Mouse (Mus musculus): ENCODE data around the gene Pcsk4. TPM values are rescaled to one million over a fixed set of nuclear protein-coding genes. Genes with fewer than 3 reads are reported as not detected.
A peak's percentile ranks its signal among the peaks of the same experiment; 100 is the strongest.
"Not testable (repeated sequence)": the region's sequence is repeated elsewhere in the genome, so short reads cannot be mapped to it uniquely, and the experiment has no call there.

The Pcsk4 gene
- polyA plus RNA-seq, 1 experiment from 2014 or later = 4.5 TPM

DNA sequence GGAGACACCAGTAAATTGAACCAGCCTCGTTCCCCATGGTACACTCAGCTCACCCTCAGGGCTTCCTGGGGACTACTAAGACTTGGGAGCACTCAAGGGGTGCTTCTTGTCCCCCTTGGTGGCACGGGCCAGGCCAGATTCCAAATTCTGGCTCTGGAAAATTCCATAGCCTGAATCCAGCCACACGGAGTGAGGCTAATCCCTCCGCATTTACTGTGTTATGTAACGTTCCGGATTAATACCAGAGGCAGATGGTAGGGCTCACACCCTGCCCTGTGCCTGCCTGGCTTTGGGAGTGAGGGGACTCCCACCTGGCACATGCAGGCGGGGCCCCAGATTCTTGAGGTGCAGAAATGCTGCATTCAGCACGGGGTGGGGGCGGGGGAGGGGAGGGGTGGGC lies 26.1 kb upstream of the Pcsk4 start:
- no peak overlapping the region for H3K9ac ChIP-seq (replicated peaks; ENCODE audit: low read depth, low read length)
- no peak overlapping the region for H3K4me2 ChIP-seq (replicated peaks; ENCODE audit: low read depth, low read length)
- H3K4me3 ChIP-seq (ENCODE audit: low read depth, low read length) = no peak overlapping the region
- WGBS = 12% methylated on average over 9 of the region's 9 CpGs
- H3K4me1 ChIP-seq (ENCODE audit: control insufficient read depth, insufficient read depth, low read length) = peaks cover 9% of the 10 kb centered on the region; the same call in 1 of the 2 replicates
- no peak for ATAC-seq (ENCODE audit: insufficient number of reproducible peaks, insufficient read depth, low FRiP score, low read depth)
- peaks cover 48% of the 10 kb centered on the region for H3K27me3 ChIP-seq (ENCODE audit: control insufficient read depth, insufficient read depth, low read length)
- H3K9me3 ChIP-seq (ENCODE audit: control insufficient read depth, low read depth, low read length) = no peaks in the 10 kb centered on the region
- H3K27ac ChIP-seq (ENCODE audit: low read length) = no peak overlapping the region
- no peaks in the 10 kb centered on the region for H3K36me3 ChIP-seq (ENCODE audit: control insufficient read depth, insufficient read depth, low read length)

DNA sequence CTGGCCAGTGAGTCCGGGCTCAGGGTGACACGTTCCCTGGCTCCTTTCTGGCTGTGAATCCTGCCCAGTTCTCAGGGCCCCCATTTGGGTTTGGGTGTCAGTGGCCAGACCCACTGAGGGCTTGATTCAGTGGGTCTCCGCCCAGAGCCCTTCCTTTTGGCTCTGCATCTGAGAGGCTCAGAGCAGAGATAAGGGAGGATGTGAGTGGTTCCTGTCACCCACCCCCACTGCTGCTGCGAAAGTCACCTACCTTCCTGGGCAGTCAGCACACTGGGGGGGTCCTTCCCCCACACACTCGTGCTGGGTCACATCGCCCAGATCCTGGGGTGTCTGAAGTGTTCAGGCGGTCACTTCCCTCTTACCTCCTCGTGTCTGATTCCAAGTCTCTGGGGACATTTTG lies 23.4 kb upstream of the Pcsk4 start:
- no peak for ATAC-seq (ENCODE audit: insufficient number of reproducible peaks, insufficient read depth, low FRiP score, low read depth)
- Histone ChIP-seq H3K4me3 (ENCODE audit: low read depth, low read length) (no peak overlapping the region), H3K9ac (replicated peaks; ENCODE audit: low read depth, low read length) (no peak overlapping the region), H3K9me3 (ENCODE audit: control insufficient read depth, low read depth, low read length) (no peaks in the 10 kb centered on the region), H3K4me2 (replicated peaks; ENCODE audit: low read depth, low read length) (no peak overlapping the region), H3K4me1 (ENCODE audit: control insufficient read depth, insufficient read depth, low read length) (peaks cover 28% of the 10 kb centered on the region; the same call in 1 of the 2 replicates), H3K36me3 (ENCODE audit: control insufficient read depth, insufficient read depth, low read length) (no peaks in the 10 kb centered on the region), H3K27me3 (ENCODE audit: control insufficient read depth, insufficient read depth, low read length) (peaks cover 54% of the 10 kb centered on the region), H3K27ac (ENCODE audit: low read length) (no peak overlapping the region)
- 61% methylated on average over 8 of the region's 8 CpGs for WGBS

DNA sequence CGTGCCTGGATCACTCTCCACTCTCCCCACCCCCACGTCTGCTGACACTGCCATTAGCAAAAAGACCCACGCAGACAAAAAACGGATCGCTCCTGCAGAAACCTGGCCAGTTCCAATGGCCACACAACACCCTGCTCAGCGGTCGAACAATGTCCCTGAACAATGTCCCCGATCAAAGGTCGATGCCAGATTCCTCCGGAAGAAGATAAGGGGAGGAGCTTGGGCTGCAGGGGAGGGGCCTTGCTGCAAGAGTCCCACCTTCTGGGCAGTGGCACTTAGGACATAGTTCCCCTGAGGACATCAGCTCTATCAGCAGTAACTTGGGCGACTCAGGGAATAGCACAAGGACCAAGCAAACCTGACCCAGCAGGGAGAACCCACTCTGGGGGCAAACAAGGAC lies 22.6 kb upstream of the Pcsk4 start:
- no peak for ATAC-seq (ENCODE audit: insufficient number of reproducible peaks, insufficient read depth, low FRiP score, low read depth)
- Histone ChIP-seq H3K4me2 (replicated peaks; ENCODE audit: low read depth, low read length) (no peak overlapping the region), H3K36me3 (ENCODE audit: control insufficient read depth, insufficient read depth, low read length) (no peaks in the 10 kb centered on the region), H3K4me1 (ENCODE audit: control insufficient read depth, insufficient read depth, low read length) (peaks cover 29% of the 10 kb centered on the region; the same call in 1 of the 2 replicates), H3K9me3 (ENCODE audit: control insufficient read depth, low read depth, low read length) (no peaks in the 10 kb centered on the region), H3K4me3 (ENCODE audit: low read depth, low read length) (no peak overlapping the region), H3K9ac (replicated peaks; ENCODE audit: low read depth, low read length) (no peak overlapping the region), H3K27me3 (ENCODE audit: control insufficient read depth, insufficient read depth, low read length) (peaks cover 52% of the 10 kb centered on the region), H3K27ac (ENCODE audit: low read length) (no peak overlapping the region)
- WGBS = 28% methylated on average over 11 of the region's 11 CpGs

DNA sequence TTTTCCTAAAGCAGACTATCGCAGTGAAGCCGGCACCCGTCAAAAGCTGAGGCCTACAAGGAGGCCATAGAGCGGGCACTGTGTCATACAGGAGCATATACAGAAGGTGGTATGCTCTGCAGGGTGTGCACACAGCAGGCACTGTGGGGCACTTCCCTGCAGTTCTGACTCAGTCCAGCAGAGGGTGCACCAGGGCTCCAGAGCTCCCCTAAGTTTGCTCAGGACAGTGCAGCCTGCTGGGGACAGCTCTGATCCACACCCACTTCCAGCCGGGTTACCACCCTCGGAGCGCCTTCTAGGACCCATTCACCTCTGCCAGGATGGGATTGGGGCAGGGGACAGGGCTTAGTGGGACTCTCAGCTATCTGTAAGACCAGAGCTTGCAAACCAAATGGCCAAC lies 21.0 kb upstream of the Pcsk4 start:
- Histone ChIP-seq H3K4me2 (replicated peaks; ENCODE audit: low read depth, low read length) (no peak overlapping the region), H3K9ac (replicated peaks; ENCODE audit: low read depth, low read length) (no peak overlapping the region), H3K4me1 (ENCODE audit: control insufficient read depth, insufficient read depth, low read length) (peaks cover 26% of the 10 kb centered on the region; the same call in 1 of the 2 replicates), H3K27me3 (ENCODE audit: control insufficient read depth, insufficient read depth, low read length) (peaks cover 45% of the 10 kb centered on the region), H3K27ac (ENCODE audit: low read length) (no peak overlapping the region), H3K36me3 (ENCODE audit: control insufficient read depth, insufficient read depth, low read length) (no peaks in the 10 kb centered on the region), H3K9me3 (ENCODE audit: control insufficient read depth, low read depth, low read length) (no peaks in the 10 kb centered on the region), H3K4me3 (ENCODE audit: low read depth, low read length) (no peak overlapping the region)
- peak; percentile 73 for ATAC-seq (ENCODE audit: insufficient number of reproducible peaks, insufficient read depth, low FRiP score, low read depth)
- WGBS = 6% methylated on average over 7 of the region's 7 CpGs

DNA sequence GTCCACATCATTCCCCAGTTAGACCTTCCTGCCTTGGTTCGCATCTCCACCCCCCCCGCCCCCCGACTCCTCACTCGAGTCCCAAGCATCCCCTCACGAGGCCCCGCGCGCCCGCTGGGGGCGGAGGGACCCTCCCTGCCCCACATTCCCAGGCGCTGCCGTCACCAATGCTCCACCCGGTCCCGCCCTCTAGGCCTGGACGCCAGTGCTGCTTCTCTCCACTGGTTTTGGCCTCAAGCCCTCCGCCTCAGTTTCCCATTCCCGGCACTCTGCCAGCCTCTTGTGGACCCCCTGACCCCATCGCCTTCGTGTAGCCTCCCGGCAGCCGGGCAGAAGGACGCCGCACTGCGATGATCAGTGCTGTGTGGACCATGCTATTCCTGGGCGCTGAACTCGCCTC lies 19.7 kb upstream of the Pcsk4 start:
- Histone ChIP-seq H3K36me3 (ENCODE audit: control insufficient read depth, insufficient read depth, low read length) (no peaks in the 10 kb centered on the region), H3K27ac (ENCODE audit: low read length) (0 out of 2 replicates have a peak overlapping the region, but pooled peaks have one; percentile 44), H3K9ac (replicated peaks; ENCODE audit: low read depth, low read length) (no peak overlapping the region), H3K4me3 (ENCODE audit: low read depth, low read length) (peak overlapping the region; percentile 34), H3K4me2 (replicated peaks; ENCODE audit: low read depth, low read length) (peak overlapping the region; percentile 57), H3K4me1 (ENCODE audit: control insufficient read depth, insufficient read depth, low read length) (peaks cover 28% of the 10 kb centered on the region; the same call in 1 of the 2 replicates), H3K9me3 (ENCODE audit: control insufficient read depth, low read depth, low read length) (no peaks in the 10 kb centered on the region), H3K27me3 (ENCODE audit: control insufficient read depth, insufficient read depth, low read length) (peaks cover 44% of the 10 kb centered on the region)
- WGBS = 19% methylated on average over 26 of the region's 26 CpGs
- ATAC-seq (ENCODE audit: insufficient number of reproducible peaks, insufficient read depth, low FRiP score, low read depth) = no peak

DNA sequence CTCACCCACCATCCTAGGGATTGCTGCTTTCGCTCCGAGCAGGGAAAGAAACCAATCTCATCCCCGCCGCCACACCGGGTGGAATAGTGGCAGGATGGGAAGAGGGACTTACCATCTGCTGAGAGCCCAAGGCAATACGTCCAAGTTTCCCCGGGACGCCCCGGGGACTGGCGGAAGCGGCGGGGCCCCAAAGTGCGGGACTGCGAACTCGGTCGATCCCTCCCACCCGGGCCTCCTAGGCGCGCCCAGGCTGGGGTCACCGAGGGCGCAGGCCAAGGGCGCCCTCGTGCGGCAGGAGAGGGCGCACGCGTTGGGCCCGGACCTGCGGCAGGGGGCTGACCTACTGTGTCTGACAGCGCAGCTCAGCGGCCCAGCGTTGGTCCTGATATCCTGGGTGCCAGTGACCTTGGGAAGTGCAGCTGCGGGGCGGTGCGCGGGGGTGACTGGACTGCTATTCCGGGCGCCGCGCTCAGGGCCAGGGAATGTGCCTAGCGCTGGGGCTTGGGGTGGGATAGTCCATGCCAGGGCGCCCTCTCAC lies 19.0 kb upstream of the Pcsk4 start, which contains the start of gene Adamtsl5:
Adamtsl5 (minus strand) TSS at position 169 of the 538 bp plus-strand sequence.
- Histone ChIP-seq H3K27me3 (ENCODE audit: control insufficient read depth, insufficient read depth, low read length) (peaks cover 50% of the 10 kb centered on the region), H3K4me2 (replicated peaks; ENCODE audit: low read depth, low read length) (peak within 1 kb of the TSS; percentile 57), H3K27ac (ENCODE audit: low read length) (peak within 1 kb of the TSS; percentile 44; the same call in 1 of the 2 replicates), H3K9me3 (ENCODE audit: control insufficient read depth, low read depth, low read length) (no peaks in the 10 kb centered on the region), H3K36me3 (ENCODE audit: control insufficient read depth, insufficient read depth, low read length) (no peaks in the 10 kb centered on the region), H3K9ac (replicated peaks; ENCODE audit: low read depth, low read length) (peak within 1 kb of the TSS; percentile 25; the same call in 1 of the 2 replicates), H3K4me3 (ENCODE audit: low read depth, low read length) (peak within 1 kb of the TSS; percentile 34), H3K4me1 (ENCODE audit: control insufficient read depth, insufficient read depth, low read length) (peaks cover 33% of the 10 kb centered on the region; the same call in 1 of the 2 replicates)
- ATAC-seq (ENCODE audit: insufficient number of reproducible peaks, insufficient read depth, low FRiP score, low read depth) = peak; percentile 9; the same call in 1 of the 2 replicates
- WGBS = 1% methylated on average over 40 of the region's 42 CpGs

DNA sequence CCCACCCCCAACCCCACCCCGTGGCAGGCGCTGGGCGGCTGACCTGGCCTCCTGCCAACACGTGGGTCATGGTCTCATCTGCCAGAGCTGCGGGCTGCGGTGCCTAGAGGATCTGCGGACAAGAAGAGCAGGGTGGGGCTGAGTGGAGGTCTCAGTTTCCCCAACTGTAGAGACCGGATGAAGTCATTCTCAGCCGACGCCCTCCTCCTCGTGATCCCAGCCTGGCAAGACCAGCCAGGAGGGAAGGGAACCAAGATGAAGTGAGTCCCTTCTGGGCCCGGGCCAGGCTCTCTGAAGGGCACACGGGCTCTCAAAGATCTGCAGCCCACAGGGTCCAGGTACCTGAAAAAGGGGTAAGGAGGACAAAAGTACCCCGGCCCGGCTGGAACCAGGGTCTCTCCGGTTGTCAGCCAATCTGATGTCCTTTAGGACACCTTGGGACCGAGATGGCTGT lies 18.2 kb upstream of the Pcsk4 start:
- Histone ChIP-seq H3K4me2 (replicated peaks; ENCODE audit: low read depth, low read length) (peak overlapping the region; percentile 57), H3K4me1 (ENCODE audit: control insufficient read depth, insufficient read depth, low read length) (peaks cover 35% of the 10 kb centered on the region; the same call in 1 of the 2 replicates), H3K9me3 (ENCODE audit: control insufficient read depth, low read depth, low read length) (no peaks in the 10 kb centered on the region), H3K36me3 (ENCODE audit: control insufficient read depth, insufficient read depth, low read length) (no peaks in the 10 kb centered on the region), H3K9ac (replicated peaks; ENCODE audit: low read depth, low read length) (peak overlapping the region; percentile 25; the same call in 1 of the 2 replicates), H3K27me3 (ENCODE audit: control insufficient read depth, insufficient read depth, low read length) (peaks cover 51% of the 10 kb centered on the region), H3K4me3 (ENCODE audit: low read depth, low read length) (peak overlapping the region; percentile 34), H3K27ac (ENCODE audit: low read length) (no peak overlapping the region)
- ATAC-seq (ENCODE audit: insufficient number of reproducible peaks, insufficient read depth, low FRiP score, low read depth) = no peak
- WGBS = 11% methylated on average over 17 of the region's 17 CpGs

DNA sequence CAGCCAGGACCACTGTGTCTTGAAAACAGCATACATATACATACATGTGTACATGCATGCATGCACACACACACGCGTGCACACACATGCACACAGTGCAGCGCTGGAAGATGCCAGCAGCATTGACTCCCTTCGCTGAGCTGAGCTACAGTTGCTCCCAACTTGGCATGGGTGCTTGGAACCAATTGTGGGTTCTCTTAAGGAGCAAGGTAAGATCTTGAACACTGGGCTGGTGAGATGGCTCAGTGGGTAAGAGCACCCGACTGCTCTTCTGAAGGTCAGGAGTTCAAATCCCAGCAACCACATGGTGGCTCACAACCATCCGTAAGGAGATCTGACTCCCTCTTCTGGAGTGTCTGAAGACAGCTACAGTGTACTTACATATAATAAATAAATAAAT lies 16.6 kb upstream of the Pcsk4 start:
- not testable (repeated sequence) for H3K9ac ChIP-seq (replicated peaks; ENCODE audit: low read depth, low read length); H3K4me3 ChIP-seq (ENCODE audit: low read depth, low read length); H3K9me3 ChIP-seq (ENCODE audit: control insufficient read depth, low read depth, low read length); H3K36me3 ChIP-seq (ENCODE audit: control insufficient read depth, insufficient read depth, low read length); H3K4me2 ChIP-seq (replicated peaks; ENCODE audit: low read depth, low read length); ATAC-seq (ENCODE audit: insufficient number of reproducible peaks, insufficient read depth, low FRiP score, low read depth); H3K27ac ChIP-seq (ENCODE audit: low read length)
- 76% methylated on average over 5 of the region's 6 CpGs for WGBS
- H3K27me3 ChIP-seq (ENCODE audit: control insufficient read depth, insufficient read depth, low read length) = peaks cover 64% of the 10 kb centered on the region
- peaks cover 40% of the 10 kb centered on the region for H3K4me1 ChIP-seq (ENCODE audit: control insufficient read depth, insufficient read depth, low read length)
